Mouse (Mus musculus): ENCODE data around the gene Zfp287. TPM values are rescaled to one million over a fixed set of nuclear protein-coding genes. Genes with fewer than 3 reads are reported as not detected.
"Not testable (repeated sequence)": the region's sequence is repeated elsewhere in the genome, so short reads cannot be mapped to it uniquely, and the experiment has no call there.

Zfp287 gene
- total and polyA plus RNA-seq, 2 experiments from 2014 or later, result 14.4 to 32.8 TPM

GRCm38 (mm10) chr11:62756456-62757142, 24.9 kb upstream of the Zfp287 start:
- peak overlapping the region; percentile 55 for H3K4me2 ChIP-seq (ENCODE audit: low read depth)
- H3K27me3 ChIP-seq (ENCODE audit: insufficient read depth, low read length), result no peaks in the 10 kb centered on the region
- no peaks in the 10 kb centered on the region for H3K36me3 ChIP-seq (ENCODE audit: insufficient read depth)
- peak; percentile 99 for TF ChIP-seq CTCF (IDR thresholded peaks at IDR 0.05; ENCODE audit: low read depth)
- peak overlapping the region; percentile 46; the same call in 1 of the 2 replicates for H3K9ac ChIP-seq
- ATAC-seq (peak; percentile 99), DNase-seq (peak; percentile 87)
- H3K27ac ChIP-seq (ENCODE audit: low read depth, low read length), result no peak overlapping the region
- no peaks in the 10 kb centered on the region for H3K9me3 ChIP-seq (ENCODE audit: low read length)
- H3K4me3 ChIP-seq (ENCODE audit: low read depth, low read length), result peak overlapping the region; percentile 37
- H3K4me1 ChIP-seq (ENCODE audit: insufficient read depth), result no peaks in the 10 kb centered on the region
- WGBS, result 6% methylated on average over 36 of the region's 36 CpGs

- Histone ChIP-seq H3K27ac (ENCODE audit: low read depth, low read length) (no peak within 1 kb of the TSS), H3K9me3 (ENCODE audit: low read length) (no peaks in the 10 kb centered on the region), H3K4me1 (ENCODE audit: insufficient read depth) (no peaks in the 10 kb centered on the region), H3K4me2 (ENCODE audit: low read depth) (no peak within 1 kb of the TSS), H3K4me3 (ENCODE audit: low read depth, low read length) (no peak within 1 kb of the TSS), H3K36me3 (ENCODE audit: insufficient read depth) (no peaks in the 10 kb centered on the region), H3K9ac (no peak within 1 kb of the TSS), H3K27me3 (ENCODE audit: insufficient read depth, low read length) (no peaks in the 10 kb centered on the region)
- TF ChIP-seq CTCF (IDR thresholded peaks at IDR 0.05; ENCODE audit: low read depth), result no peak
- no peak for ATAC-seq
- 88% methylated on average over 8 of the region's 8 CpGs for WGBS
- no peak for DNase-seq
Measured at GRCm38 (mm10) chr11:62752780-62753179, 21.1 kb upstream of the Zfp287 start, which contains the start of gene Gm10428. Gene Gm10428, plus strand, starts transcription at chr11:62753100.

- Histone ChIP-seq H3K9ac (no peak overlapping the region), H3K36me3 (ENCODE audit: insufficient read depth) (no peaks in the 10 kb centered on the region), H3K9me3 (ENCODE audit: low read length) (no peaks in the 10 kb centered on the region), H3K4me1 (ENCODE audit: insufficient read depth) (no peaks in the 10 kb centered on the region), H3K4me2 (ENCODE audit: low read depth) (no peak overlapping the region), H3K27me3 (ENCODE audit: insufficient read depth, low read length) (no peaks in the 10 kb centered on the region), H3K4me3 (ENCODE audit: low read depth, low read length) (no peak overlapping the region), H3K27ac (ENCODE audit: low read depth, low read length) (no peak overlapping the region)
- TF ChIP-seq CTCF (IDR thresholded peaks at IDR 0.05; ENCODE audit: low read depth), result no peak
- ATAC-seq (no peak), DNase-seq (no peak)
- WGBS, result 56% methylated on average over 11 of the region's 11 CpGs
Measured at GRCm38 (mm10) chr11:62752191-62752590, 20.5 kb upstream of the Zfp287 start.

GRCm38 (mm10) chr11:62749445-62749844, 17.7 kb upstream of the Zfp287 start:
- not testable (repeated sequence) for H3K27me3 ChIP-seq (ENCODE audit: insufficient read depth, low read length); DNase-seq

GRCm38 (mm10) chr11:62748062-62748461, 16.4 kb upstream of the Zfp287 start:
- no peak for TF ChIP-seq CTCF (IDR thresholded peaks at IDR 0.05; ENCODE audit: low read depth)
- 79% methylated on average over 4 of the region's 4 CpGs for WGBS
- no peak for ATAC-seq

More at GRCm38 (mm10) chr11:62749445-62749844, 17.7 kb upstream of the Zfp287 start:
- ATAC-seq; H3K36me3 ChIP-seq (ENCODE audit: insufficient read depth); H3K4me2 ChIP-seq (ENCODE audit: low read depth); H3K9ac ChIP-seq; H3K4me3 ChIP-seq (ENCODE audit: low read depth, low read length); H3K27ac ChIP-seq (ENCODE audit: low read depth, low read length); H3K4me1 ChIP-seq (ENCODE audit: insufficient read depth); H3K9me3 ChIP-seq (ENCODE audit: low read length): not testable (repeated sequence)
- WGBS, result 94% methylated on average over 13 of the region's 13 CpGs

GRCm38 (mm10) chr11:62747227-62747626, 15.5 kb upstream of the Zfp287 start:
- no peak for DNase-seq
- 71% methylated on average over 9 of the region's 9 CpGs for WGBS
- TF ChIP-seq CTCF (IDR thresholded peaks at IDR 0.05; ENCODE audit: low read depth), result no peak
- H3K4me1 ChIP-seq (ENCODE audit: insufficient read depth), result no peaks in the 10 kb centered on the region
- no peak overlapping the region for H3K9ac ChIP-seq
- no peak overlapping the region for H3K4me3 ChIP-seq (ENCODE audit: low read depth, low read length)
- no peak overlapping the region for H3K27ac ChIP-seq (ENCODE audit: low read depth, low read length)
- H3K36me3 ChIP-seq (ENCODE audit: insufficient read depth), result no peaks in the 10 kb centered on the region
- H3K9me3 ChIP-seq (ENCODE audit: low read length), result no peaks in the 10 kb centered on the region
- H3K27me3 ChIP-seq (ENCODE audit: insufficient read depth, low read length), result peaks cover 4% of the 10 kb centered on the region; the same call in 1 of the 2 replicates
- no peak overlapping the region for H3K4me2 ChIP-seq (ENCODE audit: low read depth)
- ATAC-seq, result no peak

More at GRCm38 (mm10) chr11:62748062-62748461, 16.4 kb upstream of the Zfp287 start:
- no peaks in the 10 kb centered on the region for H3K36me3 ChIP-seq (ENCODE audit: insufficient read depth)
- H3K4me2 ChIP-seq (ENCODE audit: low read depth), result no peak overlapping the region
- no peak overlapping the region for H3K9ac ChIP-seq
- H3K4me1 ChIP-seq (ENCODE audit: insufficient read depth), result no peaks in the 10 kb centered on the region
- no peaks in the 10 kb centered on the region for H3K9me3 ChIP-seq (ENCODE audit: low read length)
- peaks cover 4% of the 10 kb centered on the region; the same call in 1 of the 2 replicates for H3K27me3 ChIP-seq (ENCODE audit: insufficient read depth, low read length)
- no peak overlapping the region for H3K4me3 ChIP-seq (ENCODE audit: low read depth, low read length)
- DNase-seq, result no peak
- no peak overlapping the region for H3K27ac ChIP-seq (ENCODE audit: low read depth, low read length)

- H3K9ac ChIP-seq, result peak overlapping the region; percentile 26; the same call in 1 of the 2 replicates
Measured at GRCm38 (mm10) chr11:62746001-62746533, 14.4 kb upstream of the Zfp287 start.

More at GRCm38 (mm10) chr11:62746001-62746533, 14.4 kb upstream of the Zfp287 start:
- H3K27ac ChIP-seq (ENCODE audit: low read depth, low read length), result 0 out of 2 replicates have a peak overlapping the region, but pooled peaks have one; percentile 36
- no peaks in the 10 kb centered on the region for H3K9me3 ChIP-seq (ENCODE audit: low read length)
- H3K4me2 ChIP-seq (ENCODE audit: low read depth), result peak overlapping the region; percentile 55
- 1% methylated on average over 27 of the region's 27 CpGs for WGBS
- TF ChIP-seq CTCF (IDR thresholded peaks at IDR 0.05; ENCODE audit: low read depth), result peak; percentile 50
- H3K4me3 ChIP-seq (ENCODE audit: low read depth, low read length), result peak overlapping the region; percentile 42
- peaks cover 4% of the 10 kb centered on the region; the same call in 1 of the 2 replicates for H3K27me3 ChIP-seq (ENCODE audit: insufficient read depth, low read length)
- DNase-seq (peak; percentile 77), ATAC-seq (peak; percentile 89)
- no peaks in the 10 kb centered on the region for H3K36me3 ChIP-seq (ENCODE audit: insufficient read depth)
- no peaks in the 10 kb centered on the region for H3K4me1 ChIP-seq (ENCODE audit: insufficient read depth)
